In genomic region chr2:93432600-93433389, GRCm38 (mm10) we compare ENCODE assay signal across 12 mouse cellular contexts. TPM values are rescaled to one million over a fixed set of nuclear protein-coding genes. Genes with fewer than 3 reads are reported as not detected.
DNase-seq lines count a peak whose midpoint lies in the region; ATAC-seq and TF ChIP-seq lines count a peak whose summit lies in the region.
"Had no signal": no experiment of that assay in that cellular context is flagged by ENCODE, and none has a peak within 500 bp of the region (broad histone marks: within the 10 kb centered on the region; RNA-seq: fewer than 3 reads in every experiment).

No protein-coding gene starts in this region.

- DNase-seq in cerebellum, adult 2 months, result peak in 1 of 2 experiments; percentile 18
- no peak for DNase-seq in cerebellum, postnatal 14 days
- DNase-seq in kidney, adult 9 months, result peak; percentile 64
- peak; percentile 39 for DNase-seq in right cerebral cortex, adult 18-20 months
- DNase-seq in right cerebral cortex, postnatal 4 days, result no peak
- DNase-seq in neural tube, embryonic 10.5 days (ENCODE audit: extremely low spot score, low spot score), result no peak
- DNase-seq in thymus, postnatal 25 days, result no peak

- peak overlapping the region; percentile 51; the same call in 1 of the 2 replicates for H3K27ac ChIP-seq in cerebellum, adult 2 months (ENCODE audit: insufficient read depth, low read length)
- H3K27ac ChIP-seq in kidney, embryonic 16.5 days (ENCODE audit: low read length), result no peak overlapping the region
- H3K27ac ChIP-seq: neural tube, embryonic 15.5 days had no signal

- TF ChIP-seq CTCF in cerebellum, adult 2 months (IDR thresholded peaks at IDR 0.05; ENCODE audit: borderline replicate concordance, insufficient read depth, low read depth, low read length), result no peak

- ATAC-seq in kidney, embryonic 16.5 days (ENCODE audit: low FRiP score, low TSS enrichment), result no peak

- no peak for TF ChIP-seq POLR2A in cerebellum, adult 2 months (IDR thresholded peaks at IDR 0.05; ENCODE audit: borderline replicate concordance, insufficient read depth, low read length)

- WGBS in cerebellum, adult 2 months, result 53% methylated on average over 6 of the region's 6 CpGs
- WGBS in kidney, embryonic 16.5 days, result 71% methylated on average over 6 of the region's 6 CpGs

- H3K4me1 ChIP-seq in cerebellum, adult 2 months (ENCODE audit: control insufficient read depth, insufficient read depth, low read length), result no peaks in the 10 kb centered on the region
- H3K4me1 ChIP-seq in kidney, embryonic 16.5 days (ENCODE audit: insufficient read depth, low read length), result peaks cover 6% of the 10 kb centered on the region

- H3K36me3 ChIP-seq in kidney, embryonic 16.5 days (ENCODE audit: insufficient read depth, low read length), result no peaks in the 10 kb centered on the region; the same call in 1 of the 2 replicates
- H3K36me3 ChIP-seq: neural tube, embryonic 15.5 days had no signal

- no peaks in the 10 kb centered on the region for H3K9me3 ChIP-seq in kidney, embryonic 16.5 days (ENCODE audit: low read length)
- H3K9me3 ChIP-seq: neural tube, embryonic 15.5 days had no signal

- H3K4me2 ChIP-seq in kidney, embryonic 16.5 days (replicated peaks; ENCODE audit: low read depth, low read length), result no peak overlapping the region
- H3K4me2 ChIP-seq: heart, embryonic 11.5 days; liver, embryonic 11.5 days; midbrain, embryonic 11.5 days; neural tube, embryonic 15.5 days had no signal

- no peak overlapping the region for H3K9ac ChIP-seq in kidney, embryonic 16.5 days (replicated peaks; ENCODE audit: low read length)
- H3K9ac ChIP-seq: neural tube, embryonic 15.5 days had no signal

- H3K4me3 ChIP-seq in cerebellum, adult 2 months (replicated peaks; ENCODE audit: insufficient read depth, low read depth, low read length), result no peak overlapping the region
- no peak overlapping the region for H3K4me3 ChIP-seq in kidney, embryonic 16.5 days (ENCODE audit: low read length)
- H3K4me3 ChIP-seq: neural tube, embryonic 15.5 days had no signal

- H3K27me3 ChIP-seq in cerebellum, adult 2 months (ENCODE audit: control insufficient read depth, insufficient read depth, low read length), result no peaks in the 10 kb centered on the region
- H3K27me3 ChIP-seq in kidney, embryonic 16.5 days (ENCODE audit: insufficient read depth, low read length), result no peaks in the 10 kb centered on the region
- H3K27me3 ChIP-seq: neural tube, embryonic 15.5 days had no signal

RNA-seq across cellular contexts. Expression of gene Cd82, which starts 30.1 kb away (rescaled TPM):
- polyA plus RNA-seq in cerebellum, adult 2 months (2012; rRNA removed), result 41.0 and 47.4 TPM in 2 replicates
- polyA plus RNA-seq in kidney, embryonic 16.5 days (2015; fragmentation: Nextera tagmentation; extraction: Ambion mirVana), result 64.1 and 71.8 TPM in 2 replicates

Comparison
In these comparisons a context has a peak if more than half of its experiments do, and no peak if none do; other contexts are left out.
1. DNase-seq: peak in kidney, adult 9 months (single experiment) and right cerebral cortex, adult 18-20 months (single experiment); none in cerebellum, postnatal 14 days (0 of 2), right cerebral cortex, postnatal 4 days (single experiment), neural tube, embryonic 10.5 days (single experiment) and thymus, postnatal 25 days (single experiment).